Mouse (Mus musculus) bone marrow, adult 2 months (tissue): ENCODE measurements at regions not wholly inside any gene's neighbourhood (a gene's known extent, or its start where the extent isn't known, plus 50 kb on each side); places are given as distances from the start of the nearest gene placed in this dataset.

ENCODE experiments used
- H3K27ac ChIP-seq: fragments of 200-500 bp; 2 replicates; pipeline ENCODE4 v1.5.1; 2012; ENCODE audit warnings: low read depth, mild to moderate bottlenecking, control low read depth, inconsistent platforms, low read length; ENCODE audit not compliant: control insufficient read depth, poor library complexity, insufficient read depth
- H3K4me1 ChIP-seq: fragments of 200-500 bp; 2 replicates; pipeline ENCODE4 v1.6.1; 2011; ENCODE audit warnings: low read length; ENCODE audit not compliant: control insufficient read depth, insufficient read depth
- H3K4me3 ChIP-seq: fragments of 200-500 bp; replicated peaks from 2 replicates; pipeline ENCODE3; 2011; ENCODE audit warnings: mild to moderate bottlenecking, low read depth, low read length, control low read depth; ENCODE audit not compliant: control insufficient read depth
- CTCF ChIP-seq: fragments of 200-500 bp; IDR thresholded peaks from 2 replicates; pipeline ENCODE4 v1.5.1; 2011; ENCODE audit warnings: low read length, control low read depth; ENCODE audit not compliant: control insufficient read depth, insufficient read depth
- POLR2A ChIP-seq: fragments of 200-500 bp; IDR thresholded peaks from 2 replicates; pipeline ENCODE4 v1.6.1; 2011; ENCODE audit warnings: low read depth, mild to moderate bottlenecking, control low read depth, low read length, borderline replicate concordance; ENCODE audit not compliant: control insufficient read depth
- WGBS: fragments of 180-500 bp; shearing (Covaris S2); methylation state at CpG from one replicate; pipeline ENCODE4 v1.1.7; 2018; 5-methylcytosine and 5-hydroxymethylcytosine counted together

GRCm38 (mm10) chr15:31673038-31673437 lies 71.4 kb downstream of the Fam173b start:
- Histone ChIP-seq H3K27ac (no peak overlapping the region), H3K4me1 (no peaks in the 10 kb centered on the region), H3K4me3 (no peak overlapping the region)
- no peak for TF ChIP-seq POLR2A
- no peak for TF ChIP-seq CTCF
- 44% methylated on average over 5 of the region's 5 CpGs for WGBS

GRCm38 (mm10) chr15:31676771-31677191 lies 75.1 kb downstream of the Fam173b start:
- Histone ChIP-seq H3K4me1 (no peaks in the 10 kb centered on the region), H3K4me3 (no peak overlapping the region), H3K27ac (no peak overlapping the region)
- no peak for TF ChIP-seq POLR2A
- TF ChIP-seq CTCF = no peak
- WGBS = 58% methylated on average over 7 of the region's 7 CpGs

- 75% methylated on average over 3 of the region's 3 CpGs for WGBS
These were observed 91.5 kb downstream of the Fam173b start for GRCm38 (mm10) chr15:31693109-31693508.

GRCm38 (mm10) chr15:31694877-31695671 lies 93.4 kb downstream of the Fam173b start:
- Histone ChIP-seq H3K27ac (no peak overlapping the region), H3K4me3 (no peak overlapping the region), H3K4me1 (no peaks in the 10 kb centered on the region)
- no peak for TF ChIP-seq CTCF
- no peak for TF ChIP-seq POLR2A
- 74% methylated on average over 8 of the region's 8 CpGs for WGBS

More at GRCm38 (mm10) chr15:31693109-31693508, 91.5 kb downstream of the Fam173b start:
- H3K4me3 ChIP-seq = no peak overlapping the region
- H3K27ac ChIP-seq = no peak overlapping the region
- H3K4me1 ChIP-seq = no peaks in the 10 kb centered on the region
- no peak for TF ChIP-seq POLR2A
- TF ChIP-seq CTCF = no peak

GRCm38 (mm10) chr15:31703400-31703799 lies 101.7 kb downstream of the Fam173b start:
- Histone ChIP-seq H3K4me1 (no peaks in the 10 kb centered on the region), H3K4me3 (no peak overlapping the region), H3K27ac (no peak overlapping the region)
- 43% methylated on average over 2 of the region's 2 CpGs for WGBS
- no peak for TF ChIP-seq CTCF
- TF ChIP-seq POLR2A = no peak

GRCm38 (mm10) chr15:31707416-31707815 lies 105.8 kb downstream of the Fam173b start:
- WGBS = 73% methylated on average over 1 of the region's 1 CpGs
- Histone ChIP-seq H3K4me3 (no peak overlapping the region), H3K27ac (no peak overlapping the region), H3K4me1 (no peaks in the 10 kb centered on the region)
- TF ChIP-seq CTCF (no peak), POLR2A (no peak)

- Histone ChIP-seq H3K4me3 (no peak overlapping the region), H3K4me1 (no peaks in the 10 kb centered on the region; the same call in 1 of the 2 replicates), H3K27ac (no peak overlapping the region)
- 41% methylated on average over 1 of the region's 1 CpGs for WGBS
- no peak for TF ChIP-seq CTCF
- TF ChIP-seq POLR2A = no peak
These were observed 119.4 kb downstream of the Fam173b start for GRCm38 (mm10) chr15:31721019-31721418.

- no peak overlapping the region for H3K27ac ChIP-seq
- no peaks in the 10 kb centered on the region; the same call in 1 of the 2 replicates for H3K4me1 ChIP-seq
- TF ChIP-seq CTCF (no peak), POLR2A (no peak)
- no peak overlapping the region for H3K4me3 ChIP-seq
- 71% methylated on average over 5 of the region's 5 CpGs for WGBS
These were observed 120.8 kb downstream of the Fam173b start for GRCm38 (mm10) chr15:31722429-31722828.
